Mouse (Mus musculus) yolk sac, embryonic 10.5 days (tissue): ENCODE measurements around the gene Apbb1ip.
A peak's percentile ranks its signal among the peaks of the same experiment; 100 is the strongest.

Source experiments
- DNase-seq: peaks from one replicate; pipeline ENCODE4 v3.0.0-alpha.2; 2017; ENCODE audit warnings: low spot score

The Apbb1ip gene

GRCm38 (mm10) chr2:22773549-22774180 lies at the start of gene Apbb1ip:
Gene Apbb1ip, plus strand, starts transcription at chr2:22774094.
- DNase-seq = no peak

- no peak for DNase-seq
These were observed 46.8 kb upstream of the Apbb1ip start for GRCm38 (mm10) chr2:22727113-22727512.

- no peak for DNase-seq
These were observed 37.8 kb upstream of the Apbb1ip start for GRCm38 (mm10) chr2:22736134-22736533.

- DNase-seq = peak; percentile 43
These were observed 34.5 kb upstream of the Apbb1ip start for GRCm38 (mm10) chr2:22739369-22739768.

GRCm38 (mm10) chr2:22740441-22740840 lies 33.5 kb upstream of the Apbb1ip start:
- DNase-seq = no peak

- no peak for DNase-seq
These were observed 32.7 kb upstream of the Apbb1ip start for GRCm38 (mm10) chr2:22741222-22741621.

GRCm38 (mm10) chr2:22744121-22744761 lies 29.7 kb upstream of the Apbb1ip start:
- DNase-seq = peak; percentile 74

GRCm38 (mm10) chr2:22744876-22745275 lies 29.0 kb upstream of the Apbb1ip start:
- no peak for DNase-seq

- no peak for DNase-seq
These were observed 27.1 kb upstream of the Apbb1ip start for GRCm38 (mm10) chr2:22746785-22747184.

GRCm38 (mm10) chr2:22747941-22748340 lies 26.0 kb upstream of the Apbb1ip start:
- DNase-seq = no peak

GRCm38 (mm10) chr2:22749761-22750160 lies 24.1 kb upstream of the Apbb1ip start:
- no peak for DNase-seq

- DNase-seq = no peak
These were observed 21.4 kb upstream of the Apbb1ip start for GRCm38 (mm10) chr2:22752492-22752891.

- DNase-seq = no peak
These were observed 20.3 kb upstream of the Apbb1ip start for GRCm38 (mm10) chr2:22753461-22754075.

- DNase-seq = no peak
These were observed 19.6 kb upstream of the Apbb1ip start for GRCm38 (mm10) chr2:22754222-22754824.

GRCm38 (mm10) chr2:22755561-22755960 lies 18.3 kb upstream of the Apbb1ip start:
- DNase-seq = no peak

GRCm38 (mm10) chr2:22758310-22758972 lies 15.5 kb upstream of the Apbb1ip start:
- DNase-seq = peak; percentile 8

- DNase-seq = no peak
These were observed 13.4 kb upstream of the Apbb1ip start for GRCm38 (mm10) chr2:22760452-22760851.

- no peak for DNase-seq
These were observed 12.8 kb upstream of the Apbb1ip start for GRCm38 (mm10) chr2:22761103-22761521.

GRCm38 (mm10) chr2:22764774-22765387 lies 9.0 kb upstream of the Apbb1ip start:
- DNase-seq = no peak

- DNase-seq = no peak
These were observed 2.6 kb upstream of the Apbb1ip start for GRCm38 (mm10) chr2:22771311-22771710.

GRCm38 (mm10) chr2:22774181-22774751 lies 372 bp downstream of the Apbb1ip start:
- peak; percentile 14 for DNase-seq

GRCm38 (mm10) chr2:22775213-22775612 lies 1.3 kb downstream of the Apbb1ip start:
- no peak for DNase-seq
